Mouse (Mus musculus) intestine, postnatal 0 days (tissue): ENCODE results near the gene Hist1h2ai. TPM values are rescaled to one million over a fixed set of nuclear protein-coding genes. Genes with fewer than 3 reads are reported as not detected.
"Not testable (repeated sequence)": the region's sequence is repeated elsewhere in the genome, so short reads cannot be mapped to it uniquely, and the experiment has no call there.

Source experiments
- ATAC-seq: fragments of 200-750 bp; cut with Nextera tagmentation; 2 replicates; pipeline ENCODE4 v1.8.0; 2017; ENCODE audit warnings: mild to moderate bottlenecking, moderate TSS enrichment, moderate library complexity
- H3K27ac ChIP-seq: fragments of 300-500 bp; sonication (generic); 2 replicates; pipeline ENCODE4 v1.5.1; 2014; ENCODE audit warnings: mild to moderate bottlenecking, low read depth, low read length, moderate library complexity
- H3K27me3 ChIP-seq: fragments of 300-500 bp; sonication (generic); replicated peaks from 2 replicates; pipeline ENCODE4 v1.6.1; 2014; ENCODE audit warnings: low read length, mixed read lengths; ENCODE audit not compliant: control insufficient read depth, insufficient read depth
- H3K36me3 ChIP-seq: fragments of 300-500 bp; sonication (generic); 2 replicates; pipeline ENCODE4 v1.6.1; 2014; ENCODE audit warnings: mild to moderate bottlenecking, moderate library complexity; ENCODE audit not compliant: control insufficient read depth, insufficient read depth
- H3K4me1 ChIP-seq: fragments of 300-500 bp; sonication (generic); replicated peaks from 2 replicates; pipeline ENCODE4 v1.6.1; 2014; ENCODE audit warnings: antibody characterized with exemption, low read length, mixed read lengths; ENCODE audit not compliant: control insufficient read depth, insufficient read depth
- H3K4me2 ChIP-seq: fragments of 300-500 bp; sonication (generic); replicated peaks from 2 replicates; pipeline ENCODE4 v1.6.1; 2014; ENCODE audit warnings: low read depth, mild to moderate bottlenecking, moderate library complexity
- H3K4me3 ChIP-seq: fragments of 300-500 bp; sonication (generic); 2 replicates; pipeline ENCODE4 v1.5.1; 2014; ENCODE audit warnings: low read depth, low read length
- H3K9ac ChIP-seq: fragments of 300-500 bp; sonication (generic); 2 replicates; pipeline ENCODE4 v1.6.1; 2014; ENCODE audit warnings: mild to moderate bottlenecking, low read depth, low read length
- H3K9me3 ChIP-seq: fragments of 300-500 bp; sonication (generic); 2 replicates; pipeline ENCODE4 v1.6.1; 2016; ENCODE audit warnings: mixed run types; ENCODE audit not compliant: control insufficient read depth
- CTCF ChIP-seq: sonication (generic); IDR thresholded peaks from 2 replicates; pipeline ENCODE4 v1.5.1; 2016; ENCODE audit warnings: low read depth, mild to moderate bottlenecking, control low read depth, antibody characterized with exemption, moderate library complexity
- WGBS: fragments of 180-500 bp; shearing (Covaris S2); extraction: QIAGEN DNeasy Blood & Tissue Kit; methylation state at CpG from one replicate; pipeline ENCODE4 v1.1.7; 2014; 5-methylcytosine and 5-hydroxymethylcytosine counted together
- microRNA-seq: library from miRNA; unstranded; fragments of <30 nt; microRNA quantifications from one replicate; pipeline ENCODE4, GENCODE M21; 2016
- polyA plus RNA-seq: library from polyadenylated mRNA; unstranded; fragments of >200 nt; fragmentation: Nextera tagmentation; extraction: Ambion mirVana; gene quantifications from 2 replicates; pipeline ENCODE4 v1.2.1, GENCODE M21; 2015

Gene Hist1h2ai
- polyA plus RNA-seq, 1 experiment from 2014 or later: 6.1 TPM

DNA sequence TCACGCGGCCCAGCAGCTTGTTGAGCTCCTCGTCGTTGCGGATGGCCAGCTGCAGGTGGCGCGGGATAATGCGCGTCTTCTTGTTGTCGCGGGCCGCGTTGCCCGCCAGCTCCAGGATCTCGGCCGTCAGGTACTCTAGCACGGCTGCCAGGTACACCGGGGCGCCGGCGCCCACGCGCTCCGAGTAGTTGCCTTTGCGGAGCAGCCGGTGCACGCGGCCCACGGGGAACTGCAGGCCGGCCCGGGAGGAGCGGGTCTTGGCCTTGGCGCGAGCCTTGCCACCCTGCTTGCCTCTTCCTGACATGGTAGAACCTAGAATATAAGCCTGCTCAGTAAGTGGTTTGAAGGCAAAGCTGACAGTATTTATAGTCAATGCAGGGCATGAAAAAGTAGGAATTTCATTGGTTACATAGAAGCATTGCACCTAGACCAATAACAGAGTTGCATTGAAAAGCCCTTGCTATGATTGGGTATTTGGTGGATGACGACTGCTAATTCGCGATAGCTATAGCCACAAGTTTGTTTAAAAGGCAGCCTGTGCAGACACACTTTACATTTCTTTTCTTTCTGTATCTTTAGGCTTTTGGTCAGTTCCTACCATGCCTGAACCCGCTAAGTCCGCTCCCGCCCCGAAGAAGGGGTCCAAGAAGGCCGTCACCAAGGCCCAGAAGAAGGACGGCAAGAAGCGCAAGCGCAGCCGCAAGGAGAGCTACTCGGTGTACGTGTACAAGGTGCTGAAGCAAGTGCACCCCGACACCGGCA is 37.5 kb downstream of the Hist1h2ai start, which contains the start of the genes Hist1h2ak and Hist1h2bn:
TSS of gene Hist1h2ak (minus strand) at position 304 of the 762 bp plus-strand sequence.
TSS of gene Hist1h2bn (plus strand) at position 600 of the 762 bp plus-strand sequence.
- not testable (repeated sequence) for H3K4me1 ChIP-seq, H3K9me3 ChIP-seq, H3K27me3 ChIP-seq, H3K36me3 ChIP-seq
- Histone ChIP-seq H3K4me2 (peak within 1 kb of the TSS; percentile 75), H3K4me3 (peak within 1 kb of the TSS; percentile 42), H3K9ac (0 out of 2 replicates have a peak within 1 kb of the TSS, but pooled peaks have one; percentile 5), H3K27ac (peak within 1 kb of the TSS; percentile 74)
- ATAC-seq: peak; percentile 94
- WGBS: under 1% methylated on average over 37 of the region's 50 CpGs
- peak; percentile 54 for TF ChIP-seq CTCF

- Histone ChIP-seq H3K4me3 (peak overlapping the region; percentile 42), H3K9ac (0 out of 2 replicates have a peak overlapping the region, but pooled peaks have one; percentile 5), H3K27ac (peak overlapping the region; percentile 54; the same call in 1 of the 2 replicates), H3K4me2 (peak overlapping the region; percentile 75)
- not testable (repeated sequence) for H3K36me3 ChIP-seq, ATAC-seq, H3K4me1 ChIP-seq, H3K9me3 ChIP-seq, H3K27me3 ChIP-seq
- WGBS: under 1% methylated on average over 24 of the region's 26 CpGs
Measured at GRCm38 (mm10) chr13:21754294-21755001, 38.2 kb downstream of the Hist1h2ai start.

GRCm38 (mm10) chr13:21755707-21756106 is 39.5 kb downstream of the Hist1h2ai start:
- Histone ChIP-seq H3K4me2 (no peak overlapping the region), H3K4me1 (no peaks in the 10 kb centered on the region; the same call in 1 of the 2 replicates), H3K9ac (no peak overlapping the region), H3K4me3 (no peak overlapping the region), H3K27me3 (no peaks in the 10 kb centered on the region), H3K9me3 (no peaks in the 10 kb centered on the region), H3K27ac (no peak overlapping the region), H3K36me3 (no peaks in the 10 kb centered on the region)
- 67% methylated on average over 1 of the region's 1 CpGs for WGBS
- no peak for TF ChIP-seq CTCF
- ATAC-seq: no peak

Small RNA genes lying within 50 kb of the gene (microRNA-seq; reads per million reads assigned to microRNA genes)
- not detected for gene Gm44357
- gene Gm44367: not detected
- gene Gm44454: not detected

Other genes with a start within 250 kb of the Hist1h2ai start
- gene Nkapl, start 247.9 kb upstream of the Hist1h2ai start, polyA plus RNA-seq: 2.1 and 2.7 TPM in 2 replicates
- gene Zkscan4, start 237.5 kb upstream of the Hist1h2ai start, polyA plus RNA-seq: 1.4 and 2.3 TPM in 2 replicates
- not detected in 2 replicates for gene Gm10065, start 237.0 kb upstream of the Hist1h2ai start, polyA plus RNA-seq
- gene AK157302, start 221.2 kb upstream of the Hist1h2ai start, polyA plus RNA-seq: 0.12 and 0.30 TPM in 2 replicates
- gene Gm11273, start 215.0 kb upstream of the Hist1h2ai start, polyA plus RNA-seq: 14.1 and 19.3 TPM in 2 replicates
- 1.6 and 2.0 TPM in 2 replicates for gene Zkscan8, start 185.3 kb upstream of the Hist1h2ai start, polyA plus RNA-seq
- 0.14 TPM in 1 of 2 replicates, not detected in the other for gene Olfr1366, start 173.6 kb upstream of the Hist1h2ai start, polyA plus RNA-seq
- gene Olfr1535, start 156.5 kb upstream of the Hist1h2ai start, polyA plus RNA-seq: not detected in 2 replicates
- not detected in 2 replicates for gene Olfr1364, start 134.7 kb upstream of the Hist1h2ai start, polyA plus RNA-seq
- not detected in 2 replicates for gene Olfr1362, start 102.4 kb upstream of the Hist1h2ai start, polyA plus RNA-seq
- 0.04 TPM in 1 of 2 replicates, not detected in the other for gene Olfr11, start 73.9 kb upstream of the Hist1h2ai start, polyA plus RNA-seq
- gene Olfr1361, start 53.0 kb upstream of the Hist1h2ai start, polyA plus RNA-seq: not detected in 2 replicates
- not detected in 2 replicates for gene Olfr1360, start 39.0 kb upstream of the Hist1h2ai start, polyA plus RNA-seq
- not detected in 2 replicates for gene Olfr1359, start 18.3 kb upstream of the Hist1h2ai start, polyA plus RNA-seq
- gene Hist1h2bl, start 279 bp upstream of the Hist1h2ai start, polyA plus RNA-seq: 1.9 TPM in 1 of 2 replicates, not detected in the other
- gene Hist1h3h, start 1.2 kb downstream of the Hist1h2ai start, polyA plus RNA-seq: 2.4 and 2.9 TPM in 2 replicates
- gene Hist1h2bm, start 5.6 kb downstream of the Hist1h2ai start, polyA plus RNA-seq: 0.51 and 0.76 TPM in 2 replicates
- 0.40 and 0.42 TPM in 2 replicates for gene Hist1h4j, start 18.6 kb downstream of the Hist1h2ai start, polyA plus RNA-seq
- 1.4 and 2.1 TPM in 2 replicates for gene Hist1h4k, start 34.1 kb downstream of the Hist1h2ai start, polyA plus RNA-seq
- gene Hist1h2ak, start 37.4 kb downstream of the Hist1h2ai start, polyA plus RNA-seq: 5.0 and 9.5 TPM in 2 replicates
- 1.1 TPM in 2 replicates for gene Hist1h2bn, start 37.7 kb downstream of the Hist1h2ai start, polyA plus RNA-seq
- gene Hist1h1b, start 64.2 kb downstream of the Hist1h2ai start, polyA plus RNA-seq: 7.3 and 8.1 TPM in 2 replicates
- gene Hist1h3i, start 66.9 kb downstream of the Hist1h2ai start, polyA plus RNA-seq: 34.1 and 39.6 TPM in 2 replicates
- gene Hist1h2an, start 70.8 kb downstream of the Hist1h2ai start, polyA plus RNA-seq: 1.5 and 3.2 TPM in 2 replicates
- 0.41 and 1.5 TPM in 2 replicates for gene Hist1h2bp, start 71.0 kb downstream of the Hist1h2ai start, polyA plus RNA-seq
- gene Hist1h2bq, start 93.8 kb downstream of the Hist1h2ai start, polyA plus RNA-seq: 7.8 and 9.8 TPM in 2 replicates
- not detected in 2 replicates for gene Hist1h2ao, start 94.0 kb downstream of the Hist1h2ai start, polyA plus RNA-seq
- gene Hist1h4m, start 95.3 kb downstream of the Hist1h2ai start, polyA plus RNA-seq: not detected in 2 replicates
- gene Hist1h4n, start 115.8 kb downstream of the Hist1h2ai start, polyA plus RNA-seq: 2.1 and 5.3 TPM in 2 replicates
- 1,504 and 1,780 TPM in 2 replicates for gene Hist1h2ap, start 117.1 kb downstream of the Hist1h2ai start, polyA plus RNA-seq
- 7.8 and 10.0 TPM in 2 replicates for gene Hist1h2br, start 117.3 kb downstream of the Hist1h2ai start, polyA plus RNA-seq
- 1.2 TPM in 2 replicates for gene Zfp184, start 228.7 kb downstream of the Hist1h2ai start, polyA plus RNA-seq